Mouse (Mus musculus) E14TG2a.4 (cell line): Measurements from ENCODE around the gene Id1.

ENCODE experiments used
- CTCF ChIP-seq: conservative IDR thresholded peaks from 2 replicates; pipeline ENCODE4 v1.5.1; 2014; ENCODE audit warnings: low read length
- POU5F1 ChIP-seq: IDR thresholded peaks from 2 replicates; pipeline ENCODE4 v1.6.1; 2014; ENCODE audit warnings: low read length, borderline replicate concordance

GRCm38 (mm10) chr2:152729636-152730020 is 6.4 kb upstream of the Id1 start:
- TF ChIP-seq CTCF (no peak), POU5F1 (no peak)
